Mouse (Mus musculus) bone marrow, adult 2 months (tissue): Measurements from ENCODE around the gene Chmp6.

Source experiments
- CTCF ChIP-seq: fragments of 200-500 bp; IDR thresholded peaks from 2 replicates; pipeline ENCODE4 v1.5.1; 2011; ENCODE audit warnings: low read length, control low read depth; ENCODE audit not compliant: control insufficient read depth, insufficient read depth
- POLR2A ChIP-seq: fragments of 200-500 bp; IDR thresholded peaks from 2 replicates; pipeline ENCODE4 v1.6.1; 2011; ENCODE audit warnings: low read depth, mild to moderate bottlenecking, control low read depth, low read length, borderline replicate concordance; ENCODE audit not compliant: control insufficient read depth

DNA sequence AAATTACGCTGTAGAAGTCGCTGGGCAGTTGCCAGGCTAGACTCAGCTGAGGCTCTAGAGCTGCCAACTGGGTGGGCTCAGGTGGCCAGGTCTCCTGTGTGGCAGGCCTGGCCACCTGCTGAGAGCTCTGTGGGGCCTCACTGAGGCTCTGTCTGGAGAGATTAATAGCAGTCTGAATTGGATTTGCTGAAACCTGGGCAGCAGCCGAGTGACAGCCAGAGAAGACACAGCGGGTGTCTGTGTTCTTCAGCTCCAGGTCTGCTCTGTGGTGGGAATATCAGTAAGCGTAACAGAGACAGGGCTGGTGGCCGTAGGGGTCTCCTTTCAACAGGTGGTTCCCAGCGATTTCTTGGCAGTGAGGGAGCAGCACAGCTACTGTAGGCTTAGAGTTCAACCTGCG, 54.2 kb downstream of the Chmp6 start:
- TF ChIP-seq CTCF, result no peak
- no peak for TF ChIP-seq POLR2A
